20 mouse cellular contexts compared by ENCODE assay signal in the genomic region with DNA sequence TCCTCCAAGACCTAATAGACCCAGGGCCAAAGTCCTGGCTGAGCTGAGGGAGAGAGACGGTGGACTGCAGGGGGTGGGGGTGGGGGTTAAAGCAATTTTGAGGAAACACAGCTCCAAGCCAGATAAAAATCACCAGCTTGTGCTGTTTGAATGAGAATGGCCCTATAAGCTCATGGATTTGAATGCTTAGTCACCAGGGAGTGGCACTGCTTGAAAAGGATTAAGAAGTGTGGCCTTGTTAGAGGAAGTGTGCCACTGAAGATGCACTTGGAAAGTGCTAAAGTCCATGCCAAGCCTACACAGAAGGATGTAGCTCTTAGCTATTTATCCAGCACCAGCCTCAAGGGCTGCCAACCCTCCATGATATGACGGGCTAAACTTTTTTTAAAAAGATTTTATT. TPM values are rescaled to one million over a fixed set of nuclear protein-coding genes. Genes with fewer than 3 reads are reported as not detected.
DNase-seq lines count a peak whose midpoint lies in the region; ATAC-seq and TF ChIP-seq lines count a peak whose summit lies in the region.
"Had no signal": no experiment of that assay in that cellular context is flagged by ENCODE, and none has a peak within 500 bp of the region (broad histone marks: within the 10 kb centered on the region; RNA-seq: fewer than 3 reads in every experiment).

No protein-coding gene starts in this region.

- no peak for DNase-seq in liver, postnatal 0 days
- peak; percentile 68 for DNase-seq in MEL-GATA-1-ER (ENCODE audit: extremely low read depth, low read depth)
- DNase-seq in testis, postnatal 10 days (ENCODE audit: low spot score): no peak
- DNase-seq in right cerebral cortex, adult 2 months (ENCODE audit: low spot score in 2 of 2): no peak
- no peak for DNase-seq in layer of hippocampus, postnatal 14 days (ENCODE audit: low spot score in 2 of 2)
- DNase-seq: adrenal gland, adult 2 months; adrenal gland, postnatal 25 days; cerebellum, adult 11-12 months; cerebellum, adult 9-10 months; cerebellum, postnatal 25 days; forebrain, postnatal 0 days; gastrocnemius, postnatal 36 days; heart, postnatal 36 days had no signal

- TF ChIP-seq POLR2A in bone marrow macrophage, adult 2 months (IDR thresholded peaks at IDR 0.05; ENCODE audit: borderline replicate concordance, low read depth, low read length): no peak

- no peaks in the 10 kb centered on the region for H3K36me3 ChIP-seq in liver, postnatal 0 days (replicated peaks; ENCODE audit: insufficient read depth, low read length)
- H3K36me3 ChIP-seq in liver, embryonic 12.5 days: no peaks in the 10 kb centered on the region
- H3K36me3 ChIP-seq: embryonic facial prominence, embryonic 13.5 days; heart, embryonic 13.5 days; hindbrain, embryonic 15.5 days had no signal

- H3K27ac ChIP-seq in liver, postnatal 0 days (ENCODE audit: low read depth): 0 out of 2 replicates have a peak overlapping the region, but pooled peaks have one; percentile 64
- H3K27ac ChIP-seq in liver, embryonic 12.5 days: no peak overlapping the region
- H3K27ac ChIP-seq in bone marrow macrophage, adult 2 months (ENCODE audit: insufficient read depth, low read depth, low read length): peak overlapping the region; percentile 97
- H3K27ac ChIP-seq: forebrain, embryonic 13.5 days; heart, embryonic 13.5 days had no signal

- TF ChIP-seq EP300 in liver, postnatal 0 days (IDR thresholded peaks at IDR 0.05; ENCODE audit: low read depth): no peak

- 69% methylated on average over 2 of the region's 2 CpGs for WGBS in liver, postnatal 0 days (ENCODE audit: insufficient replicate concordance)
- WGBS in liver, embryonic 12.5 days (ENCODE audit: insufficient replicate concordance): 59% methylated on average over 2 of the region's 2 CpGs

- no peak for ATAC-seq in liver, postnatal 0 days
- ATAC-seq in liver, embryonic 12.5 days: no peak
- ATAC-seq: Patski had no signal

- H3K4me1 ChIP-seq in liver, postnatal 0 days (ENCODE audit: insufficient read depth): 0 out of 2 replicates have a peak, but pooled peaks cover 5% of the 10 kb centered on the region
- peaks cover 24% of the 10 kb centered on the region for H3K4me1 ChIP-seq in liver, embryonic 12.5 days
- peaks cover 24% of the 10 kb centered on the region for H3K4me1 ChIP-seq in bone marrow macrophage, adult 2 months (ENCODE audit: control insufficient read depth, insufficient read depth, low read length)
- H3K4me1 ChIP-seq: hindbrain, embryonic 15.5 days had no signal

- H3K9ac ChIP-seq in liver, postnatal 0 days (replicated peaks): no peak overlapping the region
- no peak overlapping the region for H3K9ac ChIP-seq in liver, embryonic 12.5 days
- H3K9ac ChIP-seq: forebrain, embryonic 13.5 days; forebrain, postnatal 0 days; hindbrain, embryonic 15.5 days had no signal

- TF ChIP-seq CTCF in liver, postnatal 0 days (IDR thresholded peaks at IDR 0.05; ENCODE audit: low read depth): no peak
- no peak for TF ChIP-seq CTCF in bone marrow macrophage, adult 2 months (IDR thresholded peaks at IDR 0.05; ENCODE audit: low read depth, low read length)

- no peak overlapping the region for H3K4me3 ChIP-seq in liver, postnatal 0 days (ENCODE audit: low read depth, low read length)
- no peak overlapping the region for H3K4me3 ChIP-seq in liver, embryonic 12.5 days
- no peak overlapping the region for H3K4me3 ChIP-seq in bone marrow macrophage, adult 2 months (ENCODE audit: insufficient read depth, low read length)
- H3K4me3 ChIP-seq: forebrain, embryonic 13.5 days; heart, embryonic 13.5 days had no signal

- H3K27me3 ChIP-seq in liver, postnatal 0 days (ENCODE audit: insufficient read depth, low read length): no peaks in the 10 kb centered on the region
- no peaks in the 10 kb centered on the region for H3K27me3 ChIP-seq in liver, embryonic 12.5 days (replicated peaks)
- H3K27me3 ChIP-seq: embryonic facial prominence, embryonic 13.5 days; forebrain, embryonic 13.5 days; heart, embryonic 13.5 days; Patski had no signal

- no peak overlapping the region for H3K4me2 ChIP-seq in liver, postnatal 0 days (ENCODE audit: low read depth, low read length)
- H3K4me2 ChIP-seq in liver, embryonic 12.5 days: no peak overlapping the region

- H3K9me3 ChIP-seq in liver, postnatal 0 days (ENCODE audit: low read length): no peaks in the 10 kb centered on the region
- H3K9me3 ChIP-seq in liver, embryonic 12.5 days (replicated peaks): no peaks in the 10 kb centered on the region
- H3K9me3 ChIP-seq: embryonic facial prominence, embryonic 13.5 days; forebrain, embryonic 13.5 days; heart, embryonic 13.5 days; hindbrain, embryonic 15.5 days had no signal

RNA-seq across cellular contexts. Expression of a gene that starts 9.5 kb away (rescaled TPM):
- polyA plus RNA-seq in liver, postnatal 0 days (2015; fragmentation: Nextera tagmentation; extraction: Ambion mirVana): 6.6 and 7.6 TPM in 2 replicates
- 15.0 and 16.0 TPM in 2 replicates for polyA plus RNA-seq in liver, embryonic 12.5 days (2016; fragmentation: Nextera tagmentation; extraction: Ambion mirVana)
- 179 and 197 TPM in 2 replicates for polyA plus RNA-seq in bone marrow macrophage, adult 2 months (2012; ENCODE audit: insufficient read depth, insufficient read length, missing spikeins)
- 1 to 10 TPM; 8.6 to 9.1 TPM for total RNA-seq in layer of hippocampus, postnatal 14 days (2021)

RNA-seq across cellular contexts. Expression of a gene that starts 12.4 kb away (rescaled TPM):
- polyA plus RNA-seq in liver, postnatal 0 days (2015; fragmentation: Nextera tagmentation; extraction: Ambion mirVana): 5.0 and 5.4 TPM in 2 replicates
- polyA plus RNA-seq in liver, embryonic 12.5 days (2016; fragmentation: Nextera tagmentation; extraction: Ambion mirVana): 7.7 and 8.1 TPM in 2 replicates
- polyA plus RNA-seq in bone marrow macrophage, adult 2 months (2012; ENCODE audit: insufficient read depth, insufficient read length, missing spikeins): 9.6 and 15.4 TPM in 2 replicates
- total RNA-seq in layer of hippocampus, postnatal 14 days (2021): 10 to 100 TPM in 1 of 2 experiments, 1 to 10 TPM in 1; 9.1 to 12.0 TPM

RNA-seq across cellular contexts. Expression of a gene that starts 13.9 kb away (rescaled TPM):
- 2,058 and 2,065 TPM in 2 replicates for polyA plus RNA-seq in liver, postnatal 0 days (2015; fragmentation: Nextera tagmentation; extraction: Ambion mirVana)
- polyA plus RNA-seq in liver, embryonic 12.5 days (2016; fragmentation: Nextera tagmentation; extraction: Ambion mirVana): 2,924 and 3,037 TPM in 2 replicates
- polyA plus RNA-seq in bone marrow macrophage, adult 2 months (2012; ENCODE audit: insufficient read depth, insufficient read length, missing spikeins): 2,460 and 2,819 TPM in 2 replicates
- 1,000 to 10,000 TPM; 1,911 to 2,072 TPM for total RNA-seq in layer of hippocampus, postnatal 14 days (2021)

RNA-seq across cellular contexts. Expression of a gene that starts 30.6 kb away (rescaled TPM):
- polyA plus RNA-seq in liver, postnatal 0 days (2015; fragmentation: Nextera tagmentation; extraction: Ambion mirVana): 81.9 and 85.1 TPM in 2 replicates
- polyA plus RNA-seq in liver, embryonic 12.5 days (2016; fragmentation: Nextera tagmentation; extraction: Ambion mirVana): 233 and 242 TPM in 2 replicates
- polyA plus RNA-seq in bone marrow macrophage, adult 2 months (2012; ENCODE audit: insufficient read depth, insufficient read length, missing spikeins): 70.1 and 76.0 TPM in 2 replicates
- 10 to 100 TPM; 72.9 to 74.1 TPM for total RNA-seq in layer of hippocampus, postnatal 14 days (2021)

RNA-seq across cellular contexts. Expression of a gene that starts 36.7 kb away (rescaled TPM):
- polyA plus RNA-seq in liver, postnatal 0 days (2015; fragmentation: Nextera tagmentation; extraction: Ambion mirVana): 1.5 and 1.7 TPM in 2 replicates
- polyA plus RNA-seq in liver, embryonic 12.5 days (2016; fragmentation: Nextera tagmentation; extraction: Ambion mirVana): 1.3 and 1.6 TPM in 2 replicates
- polyA plus RNA-seq in bone marrow macrophage, adult 2 months (2012; ENCODE audit: insufficient read depth, insufficient read length, missing spikeins): 2.5 and 3.9 TPM in 2 replicates
- total RNA-seq in layer of hippocampus, postnatal 14 days (2021): 10 to 100 TPM; 15.5 to 16.2 TPM

Comparison
In these comparisons a context has a peak if more than half of its experiments do, and no peak if none do; other contexts are left out.
1. RNA of a gene that starts 9.5 kb away (polyA plus RNA-seq): 179 to 197 TPM in bone marrow macrophage, adult 2 months; 15.0 to 16.0 TPM in liver, embryonic 12.5 days and 6.6 to 7.6 TPM in liver, postnatal 0 days; every median in the first group is over 10 times any median in the second.